Mouse (Mus musculus): ENCODE measurements around the gene Prss45.
A peak's percentile ranks its signal among the peaks of the same experiment; 100 is the strongest.

DNA sequence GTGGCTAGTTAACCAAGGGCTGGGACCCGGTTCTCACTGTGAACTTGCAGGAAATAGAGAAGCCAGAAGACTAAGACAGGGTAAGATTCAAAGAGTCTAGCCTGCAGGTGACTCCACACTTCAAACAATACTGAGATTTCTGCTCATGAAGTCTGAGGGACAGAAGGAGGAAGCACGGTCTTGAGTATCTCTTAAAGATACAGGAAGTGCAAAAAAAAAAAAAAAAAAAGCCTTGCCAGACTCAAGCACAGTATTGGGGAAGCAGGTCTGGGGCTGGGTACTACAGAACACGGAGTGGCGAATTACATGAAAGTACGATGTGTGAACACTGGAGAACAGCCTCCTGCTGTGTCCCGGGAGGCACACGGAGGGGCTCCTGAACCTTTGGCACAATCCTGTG is 8.6 kb upstream of the Prss45 start:
- peak; percentile 95 for TF ChIP-seq ZNF384 (IDR thresholded peaks at IDR 0.05; ENCODE audit: low read depth, low read length)
- no peak for TF ChIP-seq EP300 (IDR thresholded peaks at IDR 0.05; ENCODE audit: low read depth in 1 of 2, low read length in 2 of 2)
- no peak for TF ChIP-seq CTCF (IDR thresholded peaks at IDR 0.05 in 2 of 3, conservative IDR thresholded peaks at IDR 0.05 in 1 of 3; ENCODE audit: control insufficient read depth in 1 of 3, insufficient read depth in 1 of 3, low read depth in 2 of 3, low read length in 3 of 3, poor library complexity in 1 of 3, severe bottlenecking in 1 of 3)
- TF ChIP-seq POLR2A (IDR thresholded peaks at IDR 0.05; ENCODE audit: control insufficient read depth in 1 of 2, insufficient read depth in 1 of 2, low read depth in 1 of 2, low read length in 2 of 2, poor library complexity in 1 of 2), result no peak
- TF ChIP-seq RAD21 (IDR thresholded peaks at IDR 0.05; ENCODE audit: low read depth, low read length), result no peak
- TF ChIP-seq RCOR1 (IDR thresholded peaks at IDR 0.05; ENCODE audit: low read depth, low read length), result no peak
- TF ChIP-seq CHD1 (IDR thresholded peaks at IDR 0.05; ENCODE audit: low read depth, low read length), result no peak
- TF ChIP-seq HCFC1 (IDR thresholded peaks at IDR 0.05; ENCODE audit: low read depth, low read length), result no peak
- no peak for TF ChIP-seq TAL1 (IDR thresholded peaks at IDR 0.05; ENCODE audit: low read length)
- TF ChIP-seq NRF1 (IDR thresholded peaks at IDR 0.05; ENCODE audit: insufficient read depth, low read depth, low read length, poor library complexity, severe bottlenecking), result no peak
- no peak for TF ChIP-seq KAT2A (conservative IDR thresholded peaks at IDR 0.05; ENCODE audit: low read depth, low read length)

All from MEL (cell line).